Comparison of ENCODE assay signal across 22 mouse cellular contexts in the genomic region with DNA sequence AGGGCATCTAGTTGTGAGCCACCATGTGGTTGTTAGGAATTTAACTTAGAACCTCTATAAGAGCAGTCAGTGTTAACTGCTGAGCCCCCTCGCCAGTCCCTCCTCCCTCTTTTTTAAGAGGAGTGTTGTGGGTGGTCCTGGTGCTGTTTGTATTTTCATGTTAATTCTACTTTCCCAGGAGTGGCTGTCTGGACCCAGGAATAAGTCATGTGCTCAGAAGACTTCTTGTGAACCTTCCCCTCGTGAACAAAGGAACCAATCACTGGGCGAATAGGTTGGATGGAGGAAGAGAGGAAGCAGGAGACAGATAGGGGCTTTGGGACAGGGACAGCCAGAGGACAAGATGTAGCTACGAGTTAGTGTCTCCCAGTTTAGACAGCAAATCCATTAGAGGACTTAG. TPM values are rescaled to one million over a fixed set of nuclear protein-coding genes. Genes with fewer than 3 reads are reported as not detected.
DNase-seq lines count a peak whose midpoint lies in the region; ATAC-seq and TF ChIP-seq lines count a peak whose summit lies in the region.
"Had no signal": no experiment of that assay in that cellular context is flagged by ENCODE, and none has a peak within 500 bp of the region (broad histone marks: within the 10 kb centered on the region; RNA-seq: fewer than 3 reads in every experiment).

No protein-coding gene starts in this region.

- no peak overlapping the region for H3K9ac ChIP-seq in hindbrain, embryonic 12.5 days
- no peak overlapping the region for H3K9ac ChIP-seq in midbrain, embryonic 11.5 days (ENCODE audit: low read length)
- H3K9ac ChIP-seq in midbrain, embryonic 15.5 days, result no peak overlapping the region
- no peak overlapping the region for H3K9ac ChIP-seq in neural tube, embryonic 11.5 days (ENCODE audit: low read length)
- H3K9ac ChIP-seq: forebrain, postnatal 0 days; limb, embryonic 15.5 days; liver, embryonic 15.5 days had no signal

- no peak overlapping the region for H3K27ac ChIP-seq in hindbrain, embryonic 10.5 days
- no peak overlapping the region for H3K27ac ChIP-seq in hindbrain, embryonic 12.5 days
- no peak overlapping the region for H3K27ac ChIP-seq in midbrain, embryonic 11.5 days (ENCODE audit: low read depth, low read length)
- H3K27ac ChIP-seq in midbrain, embryonic 15.5 days, result no peak overlapping the region
- H3K27ac ChIP-seq in neural tube, embryonic 11.5 days (ENCODE audit: low read depth, low read length), result no peak overlapping the region
- H3K27ac ChIP-seq: limb, embryonic 15.5 days; liver, embryonic 15.5 days had no signal

- H3K4me3 ChIP-seq in hindbrain, embryonic 10.5 days, result no peak overlapping the region
- no peak overlapping the region for H3K4me3 ChIP-seq in hindbrain, embryonic 12.5 days
- no peak overlapping the region for H3K4me3 ChIP-seq in midbrain, embryonic 11.5 days (ENCODE audit: low read depth, low read length)
- no peak overlapping the region for H3K4me3 ChIP-seq in midbrain, embryonic 15.5 days
- H3K4me3 ChIP-seq in neural tube, embryonic 11.5 days (ENCODE audit: low read depth, low read length), result no peak overlapping the region
- H3K4me3 ChIP-seq: limb, embryonic 15.5 days; liver, embryonic 15.5 days; megakaryocyte, embryonic 14.5 days had no signal

- H3K9me3 ChIP-seq in hindbrain, embryonic 10.5 days, result no peaks in the 10 kb centered on the region
- H3K9me3 ChIP-seq in hindbrain, embryonic 12.5 days (replicated peaks), result no peaks in the 10 kb centered on the region
- H3K9me3 ChIP-seq in midbrain, embryonic 11.5 days (ENCODE audit: control insufficient read depth, low read length), result no peaks in the 10 kb centered on the region
- H3K9me3 ChIP-seq in midbrain, embryonic 15.5 days, result no peaks in the 10 kb centered on the region
- H3K9me3 ChIP-seq in neural tube, embryonic 11.5 days (ENCODE audit: control insufficient read depth, low read length), result no peaks in the 10 kb centered on the region
- H3K9me3 ChIP-seq: limb, embryonic 15.5 days; liver, embryonic 15.5 days; megakaryocyte, embryonic 14.5 days had no signal

- TF ChIP-seq CTCF in brain, embryonic 14.5 days (IDR thresholded peaks at IDR 0.05; ENCODE audit: borderline replicate concordance, extremely low read depth, insufficient read depth, insufficient read length), result no peak

- ATAC-seq in hindbrain, embryonic 12.5 days (ENCODE audit: low FRiP score), result no peak
- ATAC-seq in midbrain, embryonic 11.5 days (ENCODE audit: low FRiP score), result 0 out of 2 replicates have a peak, but pooled peaks have one; percentile 33
- no peak for ATAC-seq in midbrain, embryonic 15.5 days (replicated peaks)
- ATAC-seq in neural tube, embryonic 11.5 days (ENCODE audit: insufficient read depth, low FRiP score, low TSS enrichment), result no peak
- ATAC-seq: CD4-positive, CD25-positive, alpha-beta regulatory T cell, adult 4 months; forebrain, postnatal 0 days; hindbrain, embryonic 16.5 days; intestine, embryonic 16.5 days had no signal

- no peak overlapping the region for H3K4me2 ChIP-seq in hindbrain, embryonic 12.5 days (replicated peaks)
- H3K4me2 ChIP-seq in midbrain, embryonic 11.5 days, result no peak overlapping the region
- no peak overlapping the region for H3K4me2 ChIP-seq in midbrain, embryonic 15.5 days
- H3K4me2 ChIP-seq in neural tube, embryonic 11.5 days (ENCODE audit: low read depth), result no peak overlapping the region
- H3K4me2 ChIP-seq: heart, embryonic 11.5 days; limb, embryonic 15.5 days; liver, embryonic 15.5 days had no signal

- TF ChIP-seq POLR2A in brain, embryonic 14.5 days (IDR thresholded peaks at IDR 0.05; ENCODE audit: borderline replicate concordance, extremely low read depth, insufficient read depth, insufficient read length, poor library complexity, severe bottlenecking), result no peak

- 41% methylated on average over 4 of the region's 4 CpGs for WGBS in hindbrain, embryonic 10.5 days
- 40% methylated on average over 4 of the region's 4 CpGs for WGBS in hindbrain, embryonic 12.5 days
- 25% methylated on average over 4 of the region's 4 CpGs for WGBS in midbrain, embryonic 11.5 days
- 24% methylated on average over 4 of the region's 4 CpGs for WGBS in midbrain, embryonic 15.5 days
- 31% methylated on average over 4 of the region's 4 CpGs for WGBS in neural tube, embryonic 11.5 days

- peak; percentile 16 for DNase-seq in hindbrain, embryonic 10.5 days (ENCODE audit: low spot score)
- DNase-seq in midbrain, embryonic 11.5 days (ENCODE audit: low spot score, missing footprints), result no peak
- DNase-seq in brain, embryonic 14.5 days (ENCODE audit: low read depth), result peak; percentile 35
- DNase-seq in neural tube, embryonic 11.5 days (ENCODE audit: low spot score), result peak; percentile 18
- no peak for DNase-seq in left cerebral cortex, postnatal 25 days (ENCODE audit: low spot score in 2 of 2)
- DNase-seq: adrenal gland, adult 2 months; cerebellum, adult 9-10 months; forebrain, postnatal 0 days; heart, postnatal 10 days; layer of hippocampus, postnatal 36 days; lung, postnatal 14 days; right cerebral cortex, postnatal 4 days; thymus, postnatal 25 days had no signal

- peaks cover 88% of the 10 kb centered on the region for H3K36me3 ChIP-seq in hindbrain, embryonic 10.5 days
- peaks cover 72% of the 10 kb centered on the region for H3K36me3 ChIP-seq in hindbrain, embryonic 12.5 days
- H3K36me3 ChIP-seq in midbrain, embryonic 11.5 days (ENCODE audit: control insufficient read depth, insufficient read depth, low read length), result peaks cover 2% of the 10 kb centered on the region; the same call in 1 of the 2 replicates
- peaks cover 40% of the 10 kb centered on the region for H3K36me3 ChIP-seq in midbrain, embryonic 15.5 days (replicated peaks)
- H3K36me3 ChIP-seq in neural tube, embryonic 11.5 days (ENCODE audit: control insufficient read depth, insufficient read depth, low read length), result peaks cover 2% of the 10 kb centered on the region; the same call in 1 of the 2 replicates

- H3K4me1 ChIP-seq in hindbrain, embryonic 10.5 days (replicated peaks), result no peaks in the 10 kb centered on the region
- no peaks in the 10 kb centered on the region for H3K4me1 ChIP-seq in hindbrain, embryonic 12.5 days
- no peaks in the 10 kb centered on the region for H3K4me1 ChIP-seq in midbrain, embryonic 11.5 days (ENCODE audit: control insufficient read depth, insufficient read depth, low read length)
- H3K4me1 ChIP-seq in midbrain, embryonic 15.5 days, result no peaks in the 10 kb centered on the region
- H3K4me1 ChIP-seq in neural tube, embryonic 11.5 days (ENCODE audit: control insufficient read depth, insufficient read depth, low read length), result no peaks in the 10 kb centered on the region
- H3K4me1 ChIP-seq: limb, embryonic 15.5 days; liver, embryonic 15.5 days; megakaryocyte, embryonic 14.5 days had no signal

- intact Hi-C loops in left cerebral cortex, postnatal 25 days (cut with DNase I), result no loop called here

- H3K27me3 ChIP-seq in hindbrain, embryonic 10.5 days (ENCODE audit: insufficient read depth, poor library complexity, severe bottlenecking), result no peaks in the 10 kb centered on the region
- no peaks in the 10 kb centered on the region for H3K27me3 ChIP-seq in hindbrain, embryonic 12.5 days
- no peaks in the 10 kb centered on the region for H3K27me3 ChIP-seq in midbrain, embryonic 11.5 days (ENCODE audit: control insufficient read depth, insufficient read depth, low read length)
- no peaks in the 10 kb centered on the region for H3K27me3 ChIP-seq in midbrain, embryonic 15.5 days (replicated peaks)
- H3K27me3 ChIP-seq in neural tube, embryonic 11.5 days (ENCODE audit: control insufficient read depth, insufficient read depth, low read length), result no peaks in the 10 kb centered on the region
- H3K27me3 ChIP-seq: limb, embryonic 15.5 days; liver, embryonic 15.5 days; megakaryocyte, embryonic 14.5 days had no signal

RNA-seq across cellular contexts. Expression of a gene that starts 45.1 kb away (rescaled TPM):
- polyA plus RNA-seq in hindbrain, embryonic 10.5 days (2016; fragmentation: Nextera tagmentation; extraction: Ambion mirVana), result 14.6 and 18.8 TPM in 2 replicates
- polyA plus RNA-seq in hindbrain, embryonic 12.5 days (2016; fragmentation: Nextera tagmentation; extraction: Ambion mirVana), result 42.2 and 42.5 TPM in 2 replicates
- polyA plus RNA-seq in midbrain, embryonic 11.5 days (2014; fragmentation: Nextera tagmentation; extraction: Ambion mirVana), result 32.0 and 32.8 TPM in 2 replicates
- polyA plus RNA-seq in midbrain, embryonic 15.5 days (2015; fragmentation: Nextera tagmentation; extraction: Ambion mirVana), result 46.3 and 47.1 TPM in 2 replicates
- polyA plus RNA-seq in brain, embryonic 14.5 days (2012; rRNA removed), result 82.7 and 97.5 TPM in 2 replicates
- polyA plus RNA-seq in neural tube, embryonic 11.5 days (2014; fragmentation: Nextera tagmentation; extraction: Ambion mirVana), result 32.5 and 37.5 TPM in 2 replicates
- 10 to 100 TPM; 82.3 to 84.3 TPM for total RNA-seq in left cerebral cortex, postnatal 25 days (2021)

RNA-seq across cellular contexts. Expression of a gene that starts 47.9 kb away (rescaled TPM):
- 44.8 and 47.6 TPM in 2 replicates for polyA plus RNA-seq in hindbrain, embryonic 10.5 days (2016; fragmentation: Nextera tagmentation; extraction: Ambion mirVana)
- polyA plus RNA-seq in hindbrain, embryonic 12.5 days (2016; fragmentation: Nextera tagmentation; extraction: Ambion mirVana), result 45.5 and 48.7 TPM in 2 replicates
- polyA plus RNA-seq in midbrain, embryonic 11.5 days (2014; fragmentation: Nextera tagmentation; extraction: Ambion mirVana), result 51.7 and 55.4 TPM in 2 replicates
- 52.0 and 53.9 TPM in 2 replicates for polyA plus RNA-seq in midbrain, embryonic 15.5 days (2015; fragmentation: Nextera tagmentation; extraction: Ambion mirVana)
- 54.3 and 68.5 TPM in 2 replicates for polyA plus RNA-seq in brain, embryonic 14.5 days (2012; rRNA removed)
- 35.3 and 36.1 TPM in 2 replicates for polyA plus RNA-seq in neural tube, embryonic 11.5 days (2014; fragmentation: Nextera tagmentation; extraction: Ambion mirVana)
- total RNA-seq in left cerebral cortex, postnatal 25 days (2021), result 10 to 100 TPM; 35.7 to 39.5 TPM

Comparison
In these comparisons a context has a peak if more than half of its experiments do, and no peak if none do; other contexts are left out.
1. DNase-seq: peak in hindbrain, embryonic 10.5 days (single experiment), brain, embryonic 14.5 days (single experiment) and neural tube, embryonic 11.5 days (single experiment); none in midbrain, embryonic 11.5 days (single experiment) and left cerebral cortex, postnatal 25 days (0 of 2).